Mouse (Mus musculus) midbrain, postnatal 0 days (tissue): ENCODE data around the gene Hist1h3a. TPM values are rescaled to one million over a fixed set of nuclear protein-coding genes. Genes with fewer than 3 reads are reported as not detected.
"Not testable (repeated sequence)": the region's sequence is repeated elsewhere in the genome, so short reads cannot be mapped to it uniquely, and the experiment has no call there.

ENCODE experiments used
- ATAC-seq: fragments of 200-750 bp; cut with Nextera tagmentation; 2 replicates; pipeline ENCODE4 v1.8.0; 2017; ENCODE audit warnings: moderate number of reproducible peaks, mild to moderate bottlenecking, moderate TSS enrichment, moderate library complexity; ENCODE audit not compliant: low FRiP score
- DNase-seq: peaks from one replicate; pipeline ENCODE4 v3.0.0-alpha.2; 2015; ENCODE audit warnings: low spot score
- H3K27ac ChIP-seq: fragments of 300-500 bp; sonication (generic); 2 replicates; pipeline ENCODE4 v1.5.1; 2014; ENCODE audit warnings: low read depth, mild to moderate bottlenecking, low read length, mixed read lengths
- H3K27me3 ChIP-seq: fragments of 300-500 bp; sonication (generic); 2 replicates; pipeline ENCODE4 v1.6.1; 2014; ENCODE audit warnings: low read length, control low read depth, mixed read lengths; ENCODE audit not compliant: insufficient read depth
- H3K36me3 ChIP-seq: fragments of 300-500 bp; sonication (generic); 2 replicates; pipeline ENCODE4 v1.6.1; 2014; ENCODE audit warnings: low read length, control low read depth, mixed read lengths; ENCODE audit not compliant: insufficient read depth
- H3K4me1 ChIP-seq: fragments of 300-500 bp; sonication (generic); 2 replicates; pipeline ENCODE4 v1.6.1; 2014; ENCODE audit warnings: mild to moderate bottlenecking, control low read depth, antibody characterized with exemption, low read length, mixed read lengths; ENCODE audit not compliant: insufficient read depth
- H3K4me2 ChIP-seq: fragments of 300-500 bp; sonication (generic); 2 replicates; pipeline ENCODE4 v1.6.1; 2014; ENCODE audit warnings: low read depth, mild to moderate bottlenecking, low read length, mixed read lengths; ENCODE audit not compliant: poor library complexity, severe bottlenecking
- H3K4me3 ChIP-seq: fragments of 300-500 bp; sonication (generic); 2 replicates; pipeline ENCODE4 v1.5.1; 2014; ENCODE audit warnings: low read depth, mild to moderate bottlenecking, low read length, moderate library complexity
- H3K9ac ChIP-seq: fragments of 300-500 bp; sonication (generic); replicated peaks from 2 replicates; pipeline ENCODE4 v1.6.1; 2014; ENCODE audit warnings: mild to moderate bottlenecking, low read length, moderate library complexity, mixed read lengths; ENCODE audit not compliant: poor library complexity, severe bottlenecking
- H3K9me3 ChIP-seq: fragments of 300-500 bp; sonication (generic); 2 replicates; pipeline ENCODE4 v1.6.1; 2016; ENCODE audit warnings: low read length, control low read depth
- CTCF ChIP-seq: IDR thresholded peaks from 2 replicates; pipeline ENCODE4 v1.5.1; 2016; ENCODE audit warnings: antibody characterized with exemption, mild to moderate bottlenecking
- WGBS: fragments of 180-500 bp; shearing (Covaris S2); extraction: QIAGEN DNeasy Blood & Tissue Kit; methylation state at CpG from one replicate; pipeline ENCODE4 v1.1.7; 2014; 5-methylcytosine and 5-hydroxymethylcytosine counted together
- polyA plus RNA-seq: library from polyadenylated mRNA; unstranded; fragments of >200 nt; fragmentation: Nextera tagmentation; extraction: Ambion mirVana; gene quantifications from 2 replicates; pipeline ENCODE4 v1.2.1, GENCODE M21; 2015
- total RNA-seq: library from RNA; depleted of rRNA; stranded (reverse); fragments of >200 nt; gene quantifications from 2 replicates; pipeline ENCODE4 v1.2.3, GENCODE M21; 2014

Gene Hist1h3a
- total and polyA plus RNA-seq, 2 experiments from 2014 or later: 0.99 to 620 TPM

- H3K27ac ChIP-seq: no peak overlapping the region
Observed at GRCm38 (mm10) chr13:23778339-23778738, 16.2 kb upstream of the Hist1h3a start.

DNA sequence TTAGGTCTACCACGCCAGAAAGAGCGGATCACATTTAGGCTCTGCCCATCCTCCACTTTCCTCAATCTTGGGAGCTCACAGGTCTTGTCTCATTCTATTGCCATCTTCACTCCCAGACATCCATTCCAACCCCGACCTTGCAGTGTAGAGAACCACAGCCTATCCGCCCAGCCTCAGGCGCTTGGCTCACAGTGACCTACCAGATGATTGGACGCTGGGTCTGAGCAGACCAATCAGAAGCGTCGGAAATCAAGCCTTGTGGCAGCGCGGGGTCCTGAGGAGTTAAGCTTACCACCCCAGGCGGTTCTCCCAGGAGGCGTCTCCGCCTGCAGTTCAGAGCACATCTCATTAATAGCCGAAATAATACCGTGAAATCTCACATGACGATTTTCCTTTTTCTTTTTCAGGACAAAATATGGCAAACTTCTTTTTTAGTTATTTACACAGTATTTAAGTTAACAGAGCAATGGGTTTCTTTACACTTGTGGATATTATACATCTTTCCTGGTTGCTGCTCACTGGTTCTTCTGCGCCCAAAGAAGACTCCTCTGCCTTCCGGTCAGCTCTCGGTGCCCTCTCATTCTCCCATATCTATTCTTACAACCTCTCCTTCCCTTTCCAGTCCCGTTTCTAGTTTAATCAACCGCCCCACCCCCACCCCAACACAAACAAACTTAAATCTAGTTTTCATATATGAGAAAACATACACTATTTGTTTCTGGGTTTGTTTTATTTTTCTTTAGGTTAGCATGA lies 10.6 kb upstream of the Hist1h3a start:
- no peaks in the 10 kb centered on the region for H3K27me3 ChIP-seq
- H3K4me1 ChIP-seq: 0 out of 2 replicates have a peak, but pooled peaks cover 5% of the 10 kb centered on the region
- no peaks in the 10 kb centered on the region for H3K9me3 ChIP-seq
- no peak for TF ChIP-seq CTCF
- no peak overlapping the region for H3K9ac ChIP-seq
- H3K4me3 ChIP-seq: peak overlapping the region; percentile 18
- peak overlapping the region; percentile 44 for H3K4me2 ChIP-seq
- H3K27ac ChIP-seq: no peak overlapping the region
- DNase-seq: peak; percentile 55
- whole genome bisulfite sequencing: 20% methylated on average over 21 of the region's 21 CpGs
- H3K36me3 ChIP-seq: no peaks in the 10 kb centered on the region
- peak; percentile 86 for ATAC-seq

More at GRCm38 (mm10) chr13:23778339-23778738, 16.2 kb upstream of the Hist1h3a start:
- H3K4me3 ChIP-seq: no peak overlapping the region
- H3K36me3 ChIP-seq: no peaks in the 10 kb centered on the region
- TF ChIP-seq CTCF: no peak
- no peaks in the 10 kb centered on the region for H3K9me3 ChIP-seq
- H3K4me2 ChIP-seq: no peak overlapping the region
- no peaks in the 10 kb centered on the region for H3K4me1 ChIP-seq
- DNase-seq: no peak
- H3K27me3 ChIP-seq: no peaks in the 10 kb centered on the region
- WGBS: 95% methylated on average over 7 of the region's 7 CpGs
- ATAC-seq: no peak
- no peak overlapping the region for H3K9ac ChIP-seq

GRCm38 (mm10) chr13:23769613-23770012 lies 7.4 kb upstream of the Hist1h3a start, which contains the start of gene Trim38:
Trim38 (plus strand) TSS chr13:23769913.
- ATAC-seq: not testable (repeated sequence)
- WGBS: 86% methylated on average over 2 of the region's 2 CpGs

GRCm38 (mm10) chr13:23768834-23769397 lies 6.7 kb upstream of the Hist1h3a start:
- DNase-seq (no peak), ATAC-seq (no peak)
- 0 out of 2 replicates have a peak, but pooled peaks cover 8% of the 10 kb centered on the region for H3K4me1 ChIP-seq
- no peak overlapping the region for H3K9ac ChIP-seq
- WGBS: 29% methylated on average over 5 of the region's 5 CpGs
- H3K36me3 ChIP-seq: no peaks in the 10 kb centered on the region
- no peak overlapping the region for H3K4me2 ChIP-seq
- no peak for TF ChIP-seq CTCF
- H3K4me3 ChIP-seq: no peak overlapping the region
- H3K9me3 ChIP-seq: no peaks in the 10 kb centered on the region
- H3K27ac ChIP-seq: no peak overlapping the region
- H3K27me3 ChIP-seq: no peaks in the 10 kb centered on the region

More at GRCm38 (mm10) chr13:23769613-23770012, 7.4 kb upstream of the Hist1h3a start, which contains the start of gene Trim38:
- H3K9ac ChIP-seq, H3K4me2 ChIP-seq, H3K36me3 ChIP-seq, H3K4me3 ChIP-seq, H3K27me3 ChIP-seq, H3K27ac ChIP-seq, DNase-seq, H3K4me1 ChIP-seq, H3K9me3 ChIP-seq: not testable (repeated sequence)

DNA sequence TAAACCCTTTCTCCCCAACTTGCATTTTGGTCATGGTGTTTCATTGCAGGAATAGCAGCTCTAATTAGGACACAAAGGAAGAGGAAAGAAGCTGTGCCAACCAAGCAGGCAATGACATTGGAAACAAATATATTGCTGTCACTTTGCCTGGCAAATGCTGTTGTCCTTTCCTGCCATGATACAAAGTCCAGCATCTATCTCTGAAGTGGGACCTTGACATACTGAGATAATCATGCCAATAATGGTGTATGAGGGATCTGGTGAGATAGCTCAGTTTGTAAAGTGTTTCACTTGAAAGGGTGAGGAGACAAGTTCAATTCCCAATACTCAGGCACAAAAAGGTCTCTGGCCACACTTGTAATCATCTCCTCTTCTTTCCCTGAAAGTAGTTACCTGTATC lies 4.6 kb upstream of the Hist1h3a start:
- ATAC-seq: no peak
- no peak overlapping the region for H3K4me3 ChIP-seq
- H3K27ac ChIP-seq: no peak overlapping the region
- 0 out of 2 replicates have a peak, but pooled peaks cover 4% of the 10 kb centered on the region for H3K4me1 ChIP-seq
- no peaks in the 10 kb centered on the region for H3K36me3 ChIP-seq
- no peak overlapping the region for H3K4me2 ChIP-seq
- DNase-seq: no peak
- no peak overlapping the region for H3K9ac ChIP-seq
- no peaks in the 10 kb centered on the region for H3K27me3 ChIP-seq
- TF ChIP-seq CTCF: no peak
- H3K9me3 ChIP-seq: no peaks in the 10 kb centered on the region

- 54% methylated on average over 1 of the region's 1 CpGs for whole genome bisulfite sequencing
- Histone ChIP-seq H3K4me1 (0 out of 2 replicates have a peak, but pooled peaks cover 4% of the 10 kb centered on the region), H3K9me3 (no peaks in the 10 kb centered on the region), H3K27ac (no peak overlapping the region), H3K4me3 (no peak overlapping the region), H3K4me2 (no peak overlapping the region), H3K9ac (no peak overlapping the region), H3K36me3 (no peaks in the 10 kb centered on the region), H3K27me3 (no peaks in the 10 kb centered on the region)
- DNase-seq (no peak), ATAC-seq (no peak)
- no peak for TF ChIP-seq CTCF
Observed at GRCm38 (mm10) chr13:23765172-23765513, 3.0 kb upstream of the Hist1h3a start.
